Mouse (Mus musculus): ENCODE measurements around the gene Lonp2.

- TF ChIP-seq POLR2A (IDR thresholded peaks at IDR 0.05; ENCODE audit: insufficient read length, low read depth) (no peak), MYOG (IDR thresholded peaks at IDR 0.05; ENCODE audit: control insufficient read depth in 1 of 3, insufficient read depth in 1 of 3, insufficient read length in 2 of 3, low read depth in 2 of 3) (no peak), USF1 (IDR thresholded peaks at IDR 0.05; ENCODE audit: low read depth) (no peak), POLR2AphosphoS2 (IDR thresholded peaks at IDR 0.05; ENCODE audit: insufficient read length, low read depth) (no peak), CEBPB (IDR thresholded peaks at IDR 0.05; ENCODE audit: insufficient read depth, poor library complexity, severe bottlenecking) (no peak), MYOD1 (IDR thresholded peaks at IDR 0.05; ENCODE audit: control insufficient read depth in 1 of 3, insufficient read length in 2 of 3, low read depth in 2 of 3) (no peak)
These were observed 62.8 kb downstream of the Lonp2 start for GRCm38 (mm10) chr8:86686629-86687028.
